Mouse (Mus musculus): Measurements from ENCODE around the gene Sectm1b. TPM values are rescaled to one million over a fixed set of nuclear protein-coding genes. Genes with fewer than 3 reads are reported as not detected.

The Sectm1b gene
- polyA plus RNA-seq, 1 experiment from 2014 or later, result not detected

GRCm38 (mm10) chr11:121100692-121101091, 37.3 kb upstream of the Sectm1b start:
- no peak overlapping the region for H3K4me3 ChIP-seq (ENCODE audit: low read depth, low read length)
- H3K9ac ChIP-seq (ENCODE audit: low read length), result no peak overlapping the region
- no peaks in the 10 kb centered on the region for H3K9me3 ChIP-seq (ENCODE audit: control insufficient read depth, low read length)
- H3K36me3 ChIP-seq (ENCODE audit: control insufficient read depth, insufficient read depth, low read length), result no peaks in the 10 kb centered on the region
- H3K4me2 ChIP-seq (ENCODE audit: low read depth, severe bottlenecking), result no peak overlapping the region
- DNase-seq (ENCODE audit: low spot score) (no peak), ATAC-seq (ENCODE audit: insufficient number of reproducible peaks, low FRiP score, low TSS enrichment, low read depth) (no peak)
- no peaks in the 10 kb centered on the region for H3K4me1 ChIP-seq (ENCODE audit: control insufficient read depth, insufficient read depth, low read length)
- WGBS, result 46% methylated on average over 7 of the region's 7 CpGs
- H3K27me3 ChIP-seq (ENCODE audit: control insufficient read depth, insufficient read depth, low read length), result no peaks in the 10 kb centered on the region
- H3K27ac ChIP-seq (replicated peaks; ENCODE audit: low read depth, low read length), result no peak overlapping the region

GRCm38 (mm10) chr11:121099762-121100161, 36.4 kb upstream of the Sectm1b start:
- no peak for ATAC-seq (ENCODE audit: insufficient number of reproducible peaks, low FRiP score, low TSS enrichment, low read depth)
- no peaks in the 10 kb centered on the region for H3K9me3 ChIP-seq (ENCODE audit: control insufficient read depth, low read length)
- H3K36me3 ChIP-seq (ENCODE audit: control insufficient read depth, insufficient read depth, low read length), result no peaks in the 10 kb centered on the region
- H3K4me1 ChIP-seq (ENCODE audit: control insufficient read depth, insufficient read depth, low read length), result no peaks in the 10 kb centered on the region
- H3K4me2 ChIP-seq (ENCODE audit: low read depth, severe bottlenecking), result no peak overlapping the region
- no peak overlapping the region for H3K4me3 ChIP-seq (ENCODE audit: low read depth, low read length)
- DNase-seq (ENCODE audit: low spot score), result no peak
- H3K27ac ChIP-seq (replicated peaks; ENCODE audit: low read depth, low read length), result no peak overlapping the region
- no peaks in the 10 kb centered on the region for H3K27me3 ChIP-seq (ENCODE audit: control insufficient read depth, insufficient read depth, low read length)
- no peak overlapping the region for H3K9ac ChIP-seq (ENCODE audit: low read length)
- 77% methylated on average over 7 of the region's 7 CpGs for WGBS

GRCm38 (mm10) chr11:121092606-121093585, 29.5 kb upstream of the Sectm1b start:
- no peak overlapping the region for H3K27ac ChIP-seq (replicated peaks; ENCODE audit: low read depth, low read length)
- no peaks in the 10 kb centered on the region for H3K9me3 ChIP-seq (ENCODE audit: control insufficient read depth, low read length)
- no peak for DNase-seq (ENCODE audit: low spot score)
- H3K36me3 ChIP-seq (ENCODE audit: control insufficient read depth, insufficient read depth, low read length), result no peaks in the 10 kb centered on the region
- no peak overlapping the region for H3K4me3 ChIP-seq (ENCODE audit: low read depth, low read length)
- no peaks in the 10 kb centered on the region for H3K27me3 ChIP-seq (ENCODE audit: control insufficient read depth, insufficient read depth, low read length)
- 89% methylated on average over 14 of the region's 14 CpGs for WGBS
- no peak overlapping the region for H3K4me2 ChIP-seq (ENCODE audit: low read depth, severe bottlenecking)
- no peak for ATAC-seq (ENCODE audit: insufficient number of reproducible peaks, low FRiP score, low TSS enrichment, low read depth)
- H3K9ac ChIP-seq (ENCODE audit: low read length), result no peak overlapping the region
- no peaks in the 10 kb centered on the region for H3K4me1 ChIP-seq (ENCODE audit: control insufficient read depth, insufficient read depth, low read length)

- H3K9me3 ChIP-seq (ENCODE audit: control insufficient read depth, low read length), result no peaks in the 10 kb centered on the region
- WGBS, result 82% methylated on average over 4 of the region's 4 CpGs
- H3K4me2 ChIP-seq (ENCODE audit: low read depth, severe bottlenecking), result no peak overlapping the region
Measured at GRCm38 (mm10) chr11:121090943-121091342, 27.6 kb upstream of the Sectm1b start.

GRCm38 (mm10) chr11:121089756-121090546, 26.6 kb upstream of the Sectm1b start:
- H3K36me3 ChIP-seq (ENCODE audit: control insufficient read depth, insufficient read depth, low read length), result no peaks in the 10 kb centered on the region
- H3K4me1 ChIP-seq (ENCODE audit: control insufficient read depth, insufficient read depth, low read length), result no peaks in the 10 kb centered on the region
- ATAC-seq (ENCODE audit: insufficient number of reproducible peaks, low FRiP score, low TSS enrichment, low read depth), result no peak
- no peak overlapping the region for H3K27ac ChIP-seq (replicated peaks; ENCODE audit: low read depth, low read length)
- H3K9ac ChIP-seq (ENCODE audit: low read length), result no peak overlapping the region
- H3K4me3 ChIP-seq (ENCODE audit: low read depth, low read length), result no peak overlapping the region
- 94% methylated on average over 2 of the region's 2 CpGs for WGBS
- H3K9me3 ChIP-seq (ENCODE audit: control insufficient read depth, low read length), result no peaks in the 10 kb centered on the region
- H3K27me3 ChIP-seq (ENCODE audit: control insufficient read depth, insufficient read depth, low read length), result no peaks in the 10 kb centered on the region
- no peak overlapping the region for H3K4me2 ChIP-seq (ENCODE audit: low read depth, severe bottlenecking)
- no peak for DNase-seq (ENCODE audit: low spot score)

More at GRCm38 (mm10) chr11:121090943-121091342, 27.6 kb upstream of the Sectm1b start:
- H3K4me1 ChIP-seq (ENCODE audit: control insufficient read depth, insufficient read depth, low read length), result no peaks in the 10 kb centered on the region
- H3K27me3 ChIP-seq (ENCODE audit: control insufficient read depth, insufficient read depth, low read length), result no peaks in the 10 kb centered on the region
- DNase-seq (ENCODE audit: low spot score), result no peak
- H3K4me3 ChIP-seq (ENCODE audit: low read depth, low read length), result no peak overlapping the region
- no peaks in the 10 kb centered on the region for H3K36me3 ChIP-seq (ENCODE audit: control insufficient read depth, insufficient read depth, low read length)
- no peak for ATAC-seq (ENCODE audit: insufficient number of reproducible peaks, low FRiP score, low TSS enrichment, low read depth)
- no peak overlapping the region for H3K27ac ChIP-seq (replicated peaks; ENCODE audit: low read depth, low read length)
- H3K9ac ChIP-seq (ENCODE audit: low read length), result no peak overlapping the region

- no peaks in the 10 kb centered on the region for H3K4me1 ChIP-seq (ENCODE audit: control insufficient read depth, insufficient read depth, low read length)
- H3K9me3 ChIP-seq (ENCODE audit: control insufficient read depth, low read length), result no peaks in the 10 kb centered on the region
- 71% methylated on average over 6 of the region's 6 CpGs for WGBS
- DNase-seq (ENCODE audit: low spot score), result no peak
- no peak overlapping the region for H3K9ac ChIP-seq (ENCODE audit: low read length)
- H3K27me3 ChIP-seq (ENCODE audit: control insufficient read depth, insufficient read depth, low read length), result no peaks in the 10 kb centered on the region
- H3K36me3 ChIP-seq (ENCODE audit: control insufficient read depth, insufficient read depth, low read length), result no peaks in the 10 kb centered on the region
- ATAC-seq (ENCODE audit: insufficient number of reproducible peaks, low FRiP score, low TSS enrichment, low read depth), result no peak
- no peak overlapping the region for H3K4me2 ChIP-seq (ENCODE audit: low read depth, severe bottlenecking)
- no peak overlapping the region for H3K4me3 ChIP-seq (ENCODE audit: low read depth, low read length)
- no peak overlapping the region for H3K27ac ChIP-seq (replicated peaks; ENCODE audit: low read depth, low read length)
Measured at GRCm38 (mm10) chr11:121088997-121089396, 25.6 kb upstream of the Sectm1b start.

- Histone ChIP-seq H3K9ac (ENCODE audit: low read length) (no peak overlapping the region), H3K4me3 (ENCODE audit: low read depth, low read length) (no peak overlapping the region), H3K4me1 (ENCODE audit: control insufficient read depth, insufficient read depth, low read length) (no peaks in the 10 kb centered on the region), H3K36me3 (ENCODE audit: control insufficient read depth, insufficient read depth, low read length) (no peaks in the 10 kb centered on the region), H3K9me3 (ENCODE audit: control insufficient read depth, low read length) (no peaks in the 10 kb centered on the region), H3K4me2 (ENCODE audit: low read depth, severe bottlenecking) (no peak overlapping the region), H3K27ac (replicated peaks; ENCODE audit: low read depth, low read length) (no peak overlapping the region), H3K27me3 (ENCODE audit: control insufficient read depth, insufficient read depth, low read length) (no peaks in the 10 kb centered on the region)
- DNase-seq (ENCODE audit: low spot score) (no peak), ATAC-seq (ENCODE audit: insufficient number of reproducible peaks, low FRiP score, low TSS enrichment, low read depth) (no peak)
- WGBS, result 65% methylated on average over 4 of the region's 4 CpGs
Measured at GRCm38 (mm10) chr11:121086296-121086695, 22.9 kb upstream of the Sectm1b start.

GRCm38 (mm10) chr11:121085181-121085580, 21.8 kb upstream of the Sectm1b start:
- no peaks in the 10 kb centered on the region for H3K27me3 ChIP-seq (ENCODE audit: control insufficient read depth, insufficient read depth, low read length)
- H3K27ac ChIP-seq (replicated peaks; ENCODE audit: low read depth, low read length), result no peak overlapping the region
- no peak overlapping the region for H3K4me3 ChIP-seq (ENCODE audit: low read depth, low read length)
- H3K9ac ChIP-seq (ENCODE audit: low read length), result no peak overlapping the region
- no peak for DNase-seq (ENCODE audit: low spot score)
- no peak overlapping the region for H3K4me2 ChIP-seq (ENCODE audit: low read depth, severe bottlenecking)
- whole genome bisulfite sequencing, result 77% methylated on average over 5 of the region's 5 CpGs
- ATAC-seq (ENCODE audit: insufficient number of reproducible peaks, low FRiP score, low TSS enrichment, low read depth), result no peak
- no peaks in the 10 kb centered on the region for H3K9me3 ChIP-seq (ENCODE audit: control insufficient read depth, low read length)
- H3K4me1 ChIP-seq (ENCODE audit: control insufficient read depth, insufficient read depth, low read length), result no peaks in the 10 kb centered on the region
- H3K36me3 ChIP-seq (ENCODE audit: control insufficient read depth, insufficient read depth, low read length), result no peaks in the 10 kb centered on the region
